Mouse (Mus musculus) spleen, postnatal 36 days (tissue): Measurements from ENCODE around the gene Arfgap3.
A peak's percentile ranks its signal among the peaks of the same experiment; 100 is the strongest.

Experiments used
- DNase-seq, 2 experiments: peaks; one replicate each; pipeline ENCODE4 v3.0.0; 2022; ENCODE audit warnings: low spot score in 2 of 2, mixed read lengths in 1 of 2

The Arfgap3 gene

DNA sequence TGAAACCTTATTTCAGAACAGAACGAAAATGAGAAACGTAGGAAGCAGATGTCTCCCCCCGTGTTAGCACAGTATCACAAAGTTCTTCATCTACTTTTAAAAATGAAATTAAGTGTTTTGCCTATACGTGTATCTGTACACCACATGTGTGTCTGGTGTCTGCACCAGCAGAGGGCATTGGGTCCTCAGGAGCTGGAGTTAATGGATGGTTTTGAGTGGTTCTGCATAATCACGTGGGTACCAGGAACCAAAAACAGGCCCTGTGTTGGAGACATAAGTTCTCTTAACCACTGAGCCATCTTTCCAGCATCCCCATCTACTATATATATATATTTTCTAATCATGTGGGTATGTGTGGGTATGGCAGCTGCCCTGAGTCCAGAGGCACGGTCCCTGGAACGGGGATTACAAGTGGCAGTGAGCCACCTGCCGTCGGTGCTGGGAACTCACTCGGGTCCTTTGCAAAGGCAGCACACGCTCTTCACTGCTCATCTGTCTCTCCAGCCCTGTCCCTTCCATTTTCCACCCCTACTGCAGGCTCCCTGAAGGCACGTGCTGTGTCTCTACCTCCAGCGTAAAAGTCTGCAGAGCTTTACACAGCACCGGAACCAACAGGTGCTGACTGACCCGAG is 4.0 kb downstream of the Arfgap3 start:
- no peak for DNase-seq

DNA sequence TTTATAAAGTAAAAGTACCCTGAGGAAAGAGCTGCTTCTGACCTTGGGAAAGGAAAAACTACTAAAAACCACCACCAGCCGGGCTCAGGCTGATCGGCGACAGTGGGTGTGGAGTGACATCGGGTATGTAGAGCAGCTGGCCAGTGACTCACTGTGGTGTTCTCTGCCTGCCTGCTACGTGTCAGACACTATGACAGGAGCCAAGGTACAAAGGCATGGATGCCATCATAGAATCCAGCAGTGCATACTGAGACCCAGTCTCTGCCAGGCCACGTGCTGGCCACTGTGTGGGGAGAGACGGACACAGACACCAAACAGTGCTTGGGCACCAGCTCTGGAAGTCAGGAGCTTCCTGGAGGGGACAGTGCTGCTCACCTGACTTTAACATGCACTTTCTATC is 5.1 kb downstream of the Arfgap3 start:
- no peak for DNase-seq

DNA sequence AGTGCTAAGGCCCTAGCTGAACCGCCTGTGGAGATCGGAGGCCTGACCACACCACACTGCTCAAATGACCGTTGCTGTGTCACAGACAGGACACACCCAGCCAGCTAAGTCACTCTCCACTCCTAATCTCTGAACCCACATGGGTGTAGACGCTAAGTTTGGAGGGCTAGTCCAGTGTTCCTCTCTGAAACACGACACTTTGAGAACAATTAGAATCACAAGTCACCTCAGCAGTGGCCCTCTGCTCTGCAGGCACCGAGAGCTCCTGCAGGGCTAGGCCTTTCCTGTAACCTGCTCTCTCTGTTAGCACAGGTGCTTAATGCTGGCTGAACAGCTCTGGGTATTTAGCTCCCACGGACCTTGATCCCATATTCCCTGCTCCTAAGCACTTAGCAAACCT is 5.9 kb downstream of the Arfgap3 start:
- peak in 1 of 2 experiments; percentile 47 for DNase-seq

DNA sequence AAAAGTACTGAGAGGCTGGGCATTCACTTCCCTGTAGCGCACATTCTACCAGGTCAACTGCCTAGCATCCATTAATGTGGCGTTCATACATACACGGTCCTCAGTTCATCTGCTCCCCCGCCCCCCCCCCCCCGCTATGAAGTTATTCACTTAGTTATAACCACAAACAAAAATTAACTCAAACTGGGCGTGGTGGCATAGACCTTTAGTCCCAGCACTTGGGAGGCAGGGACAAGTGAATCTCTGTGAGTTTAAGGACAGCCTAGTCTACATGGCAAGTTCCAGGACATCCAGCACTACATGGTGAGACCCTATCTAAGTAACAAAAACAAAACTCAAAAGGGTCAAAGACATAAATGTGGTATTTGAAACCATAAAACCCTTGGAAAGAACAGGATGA is 11.1 kb downstream of the Arfgap3 start:
- no peak for DNase-seq

DNA sequence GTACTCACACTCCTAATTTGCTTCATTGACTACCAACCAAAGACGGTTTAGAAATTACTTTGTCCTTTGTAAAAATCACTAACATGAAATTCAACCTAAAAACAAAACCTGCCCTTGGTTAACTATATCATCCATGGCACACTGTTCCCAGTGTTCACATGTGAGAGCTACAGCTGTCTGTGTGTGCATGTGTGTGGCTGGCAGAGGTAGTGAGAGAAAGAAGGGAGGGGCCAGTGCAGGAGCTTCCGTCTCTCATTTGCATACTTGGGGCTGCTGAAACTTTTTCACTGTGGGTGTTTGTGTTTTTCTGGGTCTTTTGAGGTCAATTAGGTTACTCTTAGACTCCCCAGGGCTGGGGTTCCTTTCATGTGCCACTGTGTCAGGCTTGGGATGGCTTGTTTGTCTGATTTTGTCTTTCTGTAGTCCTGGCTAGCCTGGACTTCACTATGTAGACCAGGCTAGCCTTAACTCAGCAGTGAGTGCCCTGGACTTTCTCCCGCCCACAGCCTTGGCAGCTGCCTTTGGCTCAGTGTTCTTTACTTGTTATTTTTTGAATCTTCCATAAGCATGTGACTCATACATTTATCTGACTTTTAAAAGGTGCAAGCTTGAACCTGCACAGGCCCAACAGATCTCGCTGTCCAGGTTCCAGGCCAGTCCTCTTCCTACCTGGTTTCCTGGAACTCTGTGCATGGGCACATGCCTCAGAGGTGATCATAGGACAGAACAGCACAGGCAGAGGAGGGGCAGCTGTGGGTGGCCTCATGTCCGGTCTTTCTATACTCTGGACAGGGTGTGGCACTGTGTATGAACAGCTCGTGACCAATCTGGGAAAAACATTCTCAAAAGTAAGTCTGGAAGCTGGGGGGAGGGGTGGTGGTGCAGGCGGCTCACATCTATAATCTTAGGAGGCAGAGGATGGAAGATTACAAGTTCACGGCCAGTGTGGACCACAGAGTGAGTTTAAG is 11.9 kb downstream of the Arfgap3 start:
- no peak for DNase-seq

DNA sequence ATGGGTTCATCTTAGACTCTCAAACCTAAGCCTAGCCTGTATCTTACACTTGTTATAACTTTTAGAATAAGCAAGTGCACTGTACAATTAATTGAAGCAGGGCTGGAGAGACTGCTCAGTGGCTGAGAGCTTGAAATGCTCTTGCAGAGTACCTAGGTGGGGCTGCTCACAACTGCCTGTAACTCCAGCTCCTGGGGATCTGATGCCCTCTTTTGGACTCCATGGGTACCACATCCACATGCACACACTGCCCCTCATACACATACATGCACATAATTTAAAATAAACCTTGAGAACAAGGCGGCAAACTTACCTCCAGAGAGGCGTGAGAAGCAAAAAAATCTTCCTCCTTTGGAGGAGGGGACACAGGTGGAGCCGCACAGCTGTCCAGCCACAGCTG is 17.7 kb downstream of the Arfgap3 start:
- DNase-seq = no peak

DNA sequence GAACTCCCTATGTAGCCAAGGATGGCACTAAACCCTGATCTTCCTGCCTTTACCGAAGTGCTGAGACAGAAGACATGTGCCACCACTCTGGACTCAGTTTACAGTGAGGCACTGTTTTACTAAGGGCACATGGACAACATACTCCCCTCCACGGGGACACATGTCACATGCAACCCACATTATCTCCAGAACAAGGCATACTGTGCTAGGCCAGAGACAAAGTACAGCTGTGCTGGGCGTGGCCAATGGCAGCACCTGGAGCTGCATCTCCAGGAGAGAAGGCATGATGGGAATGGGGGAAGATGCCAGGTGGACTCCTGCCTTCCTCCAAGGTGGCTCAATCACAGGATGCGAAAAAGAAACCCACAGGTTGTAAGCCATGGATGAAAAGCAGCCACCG is 21.1 kb downstream of the Arfgap3 start:
- no peak for DNase-seq

DNA sequence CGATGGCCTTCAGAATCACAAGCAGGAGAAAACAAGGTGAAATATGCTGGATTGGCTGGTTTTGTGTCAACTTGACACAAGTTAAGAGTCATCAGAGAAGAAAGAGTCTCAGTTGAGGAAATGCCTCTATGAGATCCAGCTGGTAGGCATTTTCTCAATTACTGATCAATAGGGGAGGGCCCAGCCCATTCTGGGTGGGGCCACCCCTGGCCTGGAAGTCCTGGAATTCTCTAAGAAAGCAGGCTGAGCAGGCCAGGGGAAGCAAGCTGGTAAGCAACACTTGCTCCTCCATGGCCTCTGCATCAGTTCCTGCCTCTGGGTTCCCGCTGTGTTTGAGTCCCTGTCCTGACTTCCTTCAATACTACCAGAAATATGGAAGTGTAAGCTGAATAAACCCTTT is 27.0 kb downstream of the Arfgap3 start:
- DNase-seq = no peak

DNA sequence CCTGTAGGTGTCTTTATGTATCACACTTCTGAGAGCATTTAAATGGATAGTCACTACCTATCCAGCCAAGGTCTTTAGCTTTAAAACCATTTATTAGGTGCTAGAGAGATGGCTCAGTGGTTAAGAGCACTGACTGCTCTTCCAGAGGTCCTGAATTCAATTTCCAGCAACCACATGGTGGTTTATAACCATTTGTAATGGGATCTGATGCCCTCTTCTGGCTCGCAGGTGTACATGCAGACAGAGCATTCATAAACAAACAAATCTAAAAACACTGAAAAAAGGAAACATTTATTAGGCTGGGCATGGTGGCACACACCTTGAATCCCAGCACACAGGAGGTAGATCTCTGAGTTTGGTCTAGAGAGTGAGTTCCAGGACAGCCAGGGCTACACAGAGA is 35.1 kb downstream of the Arfgap3 start:
- no peak for DNase-seq

DNA sequence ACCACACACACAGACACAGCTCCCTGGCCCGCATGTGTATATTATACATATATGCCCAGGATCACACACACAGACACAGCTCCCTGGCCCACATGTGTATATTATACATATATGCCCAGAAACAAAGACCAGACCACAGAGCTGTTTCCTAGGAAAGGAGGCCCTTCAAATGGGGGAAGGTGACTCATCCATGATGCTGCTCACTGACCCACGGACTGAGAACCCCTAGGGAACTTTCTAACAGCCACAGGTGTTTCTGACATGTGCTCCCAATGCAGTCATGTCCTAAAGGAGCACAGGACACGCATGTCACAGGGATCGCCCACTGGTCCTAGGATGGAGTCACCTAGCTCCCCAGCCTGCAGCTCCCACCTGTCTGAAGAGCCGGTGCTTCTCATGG is 40.2 kb downstream of the Arfgap3 start:
- DNase-seq = no peak

DNA sequence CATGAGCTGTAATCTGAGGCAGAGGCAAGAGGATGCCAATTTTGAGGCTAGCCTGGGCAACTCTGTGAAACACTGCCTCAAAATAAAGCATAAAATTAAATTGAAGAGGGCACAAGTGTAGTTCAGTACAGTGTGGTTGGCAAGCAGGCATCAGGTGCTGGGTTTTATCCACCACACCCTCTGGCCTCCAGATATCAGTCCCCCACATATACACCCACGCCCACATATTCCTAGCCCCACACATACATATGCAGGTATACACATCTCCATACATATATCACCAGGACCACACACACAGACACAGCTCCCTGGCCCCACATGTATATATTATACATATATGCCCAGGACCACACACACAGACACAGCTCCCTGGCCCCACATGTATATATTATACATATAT is 41.3 kb downstream of the Arfgap3 start:
- peak in 1 of 2 experiments; percentile 27 for DNase-seq

DNA sequence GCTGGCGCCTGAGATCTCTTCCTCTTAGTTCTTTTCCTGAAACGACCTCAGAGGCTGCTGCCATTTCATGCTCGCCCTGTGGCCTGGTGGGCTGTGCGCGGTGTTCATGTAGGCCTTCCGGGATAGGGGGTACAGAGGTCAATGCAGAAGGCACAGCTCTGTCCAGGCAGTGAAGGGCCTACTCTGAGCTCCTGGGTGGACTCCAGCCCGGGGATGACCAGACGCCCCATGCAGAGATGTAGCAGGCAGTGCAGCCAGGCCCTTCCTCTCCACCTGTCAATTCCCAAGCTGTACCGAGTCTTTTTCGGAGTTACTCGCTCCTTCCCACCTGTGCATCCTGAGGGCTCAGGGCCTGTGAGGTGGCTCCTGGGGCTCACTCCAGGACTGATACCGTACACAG is 43.9 kb downstream of the Arfgap3 start:
- DNase-seq = no peak

DNA sequence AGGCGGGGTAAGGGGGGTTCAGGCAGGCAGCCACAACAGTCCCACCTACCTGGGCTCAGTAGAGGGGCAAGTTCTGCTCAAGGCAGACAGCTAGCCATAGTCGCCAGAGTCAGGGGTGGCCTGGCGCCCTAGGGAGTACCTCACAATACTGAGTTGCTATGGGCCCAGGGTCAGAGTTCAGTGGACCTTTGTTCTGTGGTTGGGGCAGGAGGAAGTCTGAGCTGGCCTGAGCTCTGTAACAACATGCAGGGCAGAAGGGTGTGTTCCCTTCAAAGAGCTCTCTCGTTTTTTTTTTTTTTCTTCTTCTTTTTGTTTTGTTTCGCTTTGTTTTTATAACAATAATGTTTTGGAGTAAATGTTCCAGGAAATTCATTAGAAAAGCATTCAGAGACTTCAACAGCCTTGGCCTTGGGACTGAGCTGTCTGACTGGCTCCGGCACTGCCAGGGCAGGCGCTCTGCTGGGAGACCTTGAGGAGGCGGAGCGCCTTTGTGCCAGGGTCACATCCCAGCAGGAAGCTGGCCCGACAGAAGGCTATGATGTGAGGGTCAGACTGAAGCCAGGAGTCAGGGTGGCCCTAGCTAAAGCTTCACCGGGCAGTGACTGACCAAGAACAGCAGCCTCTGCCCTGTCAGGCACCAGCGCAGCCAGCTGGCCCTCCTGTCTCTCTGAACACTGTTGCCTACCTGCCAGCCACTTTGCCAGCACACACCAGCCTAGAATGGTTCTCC is 44.7 kb downstream of the Arfgap3 start:
- DNase-seq = peak in 1 of 2 experiments; percentile 24

DNA sequence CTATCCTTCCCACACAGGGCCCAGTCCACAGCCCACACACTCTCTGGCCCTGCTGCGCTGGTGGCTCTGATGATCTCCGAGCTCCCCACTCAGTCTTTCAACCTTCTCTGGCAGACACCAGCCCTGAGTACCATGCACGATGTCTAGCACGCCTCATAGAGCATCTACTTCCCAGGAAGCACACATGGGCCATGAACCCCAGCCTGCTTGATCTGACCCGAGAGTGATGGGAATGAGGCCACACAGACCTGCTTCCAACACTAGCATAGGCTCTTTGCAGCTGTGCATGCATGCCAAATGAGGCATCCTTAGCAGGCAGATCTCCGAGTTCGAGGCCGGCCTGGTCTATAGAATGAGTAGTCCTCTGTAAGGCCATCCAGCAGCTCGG is 45.2 kb downstream of the Arfgap3 start:
- no peak for DNase-seq

DNA sequence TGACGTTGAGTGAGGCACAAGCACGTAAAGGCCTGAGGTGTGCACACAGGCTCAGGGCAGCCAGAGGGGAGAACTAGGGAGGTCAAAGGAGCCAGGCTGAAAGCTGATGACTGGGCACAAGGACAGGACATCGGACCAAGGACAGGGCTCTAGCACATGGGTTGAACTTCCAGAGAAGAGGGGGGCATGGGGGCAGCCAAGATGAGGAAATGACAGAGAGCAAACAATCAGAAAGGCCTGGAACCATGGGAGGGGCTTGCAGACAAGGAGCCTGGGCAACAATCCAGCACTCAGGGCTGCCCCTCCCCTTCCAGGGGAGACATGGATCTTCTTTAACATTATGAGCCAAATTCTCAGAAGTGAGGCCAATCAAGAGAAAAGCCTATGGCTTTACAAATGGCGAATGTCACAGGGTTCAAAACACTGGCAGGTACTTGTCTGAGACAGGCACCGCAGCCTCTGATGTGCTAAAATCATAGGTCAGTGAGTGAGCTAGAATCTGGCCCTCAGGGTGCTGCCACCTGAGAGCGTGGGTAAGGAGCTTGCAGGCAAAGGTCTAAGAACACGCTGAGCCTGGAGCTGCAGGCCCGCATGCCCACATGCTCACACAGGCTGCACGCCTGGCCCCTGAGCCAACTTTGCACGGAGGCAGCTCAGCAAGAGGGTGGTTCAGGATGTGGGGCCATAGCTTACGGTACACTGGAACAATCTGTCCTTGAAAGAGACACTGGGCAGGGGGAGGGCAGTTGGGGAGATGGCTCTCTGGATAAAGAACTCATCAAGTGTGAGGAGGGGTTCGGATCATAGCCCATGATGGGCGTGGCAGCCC is 46.2 kb downstream of the Arfgap3 start:
- no peak for DNase-seq

DNA sequence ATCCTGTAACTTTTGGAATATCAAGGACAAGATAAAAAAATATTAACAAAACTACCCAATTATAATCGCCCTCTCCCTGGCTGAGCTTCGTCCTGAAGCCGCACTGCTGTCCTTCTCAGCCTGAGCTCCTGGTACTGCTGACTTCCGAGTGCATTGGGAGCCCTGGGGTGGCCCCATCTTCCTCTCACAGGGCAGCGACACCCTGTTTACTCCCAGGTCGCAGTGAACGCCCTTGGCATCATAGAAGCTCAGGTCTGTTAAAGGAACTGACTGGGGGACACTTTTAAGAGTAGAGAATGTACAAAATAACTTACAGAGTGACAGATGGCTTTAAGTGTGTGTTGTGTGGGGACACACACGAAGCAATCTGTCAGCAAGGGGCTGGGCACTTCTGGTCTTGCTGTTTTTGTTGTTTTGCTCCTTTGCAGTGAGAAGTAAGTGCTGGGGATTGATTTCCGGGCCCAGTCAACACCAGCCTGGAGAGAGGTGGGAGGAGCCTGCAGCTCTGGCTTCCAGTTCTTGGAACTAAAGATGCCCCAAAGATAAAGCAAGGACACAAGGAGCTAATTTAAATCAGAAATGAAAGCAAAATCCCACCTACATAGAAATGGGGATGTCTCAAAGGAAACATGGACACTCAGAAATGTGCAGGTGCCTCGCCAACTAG is 50.0 kb downstream of the Arfgap3 start:
- no peak for DNase-seq

DNA sequence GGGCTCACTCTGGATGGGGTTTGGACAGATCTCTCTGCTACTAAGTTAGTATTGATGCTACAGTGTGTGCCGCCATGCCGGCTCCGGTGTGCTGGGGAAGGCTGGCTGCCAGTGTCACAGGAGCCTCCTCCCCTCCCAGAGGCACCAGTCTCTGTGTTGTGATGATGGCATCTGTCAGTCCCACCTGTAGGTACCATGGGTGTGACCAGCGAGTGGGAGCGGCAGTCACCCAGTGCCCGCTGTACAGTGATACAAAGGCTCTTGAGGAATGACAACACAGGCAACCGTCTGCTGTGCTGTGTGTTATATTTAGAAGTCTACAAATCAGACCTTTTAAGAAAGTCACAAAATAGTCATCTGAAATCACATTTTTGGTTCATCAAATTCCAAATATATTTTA is 50.6 kb downstream of the Arfgap3 start:
- DNase-seq = no peak

DNA sequence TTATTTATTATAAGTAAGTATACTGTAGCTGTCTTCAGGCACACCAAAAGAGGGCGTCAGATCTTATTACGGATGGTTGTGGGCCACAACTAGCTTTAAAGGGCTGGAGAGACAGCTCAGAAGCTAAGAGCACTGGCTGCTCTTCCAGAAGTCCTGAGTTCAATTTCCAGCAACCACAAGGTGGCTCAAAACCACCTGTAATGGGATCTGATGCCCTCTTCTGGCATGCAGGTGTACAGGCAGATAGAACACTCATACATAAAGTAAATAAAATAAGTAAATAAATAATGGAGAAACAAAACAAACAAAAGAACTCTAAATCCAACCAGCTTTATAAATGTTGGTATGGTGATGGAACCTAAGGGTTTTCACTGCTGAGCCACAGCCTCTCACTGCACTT is 51.2 kb downstream of the Arfgap3 start:
- DNase-seq = no peak

DNA sequence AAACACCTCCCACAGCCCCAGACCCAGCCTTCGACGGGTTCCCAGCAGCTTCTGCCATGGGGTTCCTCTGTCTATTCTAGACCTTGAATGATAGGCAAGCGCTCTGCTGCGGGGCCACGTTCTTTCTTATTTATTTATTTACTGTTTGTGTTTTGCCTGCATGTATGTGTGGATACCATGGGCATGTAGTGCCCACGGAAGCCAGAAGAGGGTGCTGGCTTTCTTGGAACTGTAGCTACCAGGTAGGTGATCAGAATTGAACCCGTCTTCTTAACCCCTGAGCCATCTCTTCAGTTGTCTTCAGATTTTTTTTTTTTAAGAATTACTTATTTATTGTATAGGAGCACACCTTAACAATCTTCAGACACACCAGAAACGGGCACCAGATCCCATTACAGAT is 51.7 kb downstream of the Arfgap3 start:
- DNase-seq = no peak

DNA sequence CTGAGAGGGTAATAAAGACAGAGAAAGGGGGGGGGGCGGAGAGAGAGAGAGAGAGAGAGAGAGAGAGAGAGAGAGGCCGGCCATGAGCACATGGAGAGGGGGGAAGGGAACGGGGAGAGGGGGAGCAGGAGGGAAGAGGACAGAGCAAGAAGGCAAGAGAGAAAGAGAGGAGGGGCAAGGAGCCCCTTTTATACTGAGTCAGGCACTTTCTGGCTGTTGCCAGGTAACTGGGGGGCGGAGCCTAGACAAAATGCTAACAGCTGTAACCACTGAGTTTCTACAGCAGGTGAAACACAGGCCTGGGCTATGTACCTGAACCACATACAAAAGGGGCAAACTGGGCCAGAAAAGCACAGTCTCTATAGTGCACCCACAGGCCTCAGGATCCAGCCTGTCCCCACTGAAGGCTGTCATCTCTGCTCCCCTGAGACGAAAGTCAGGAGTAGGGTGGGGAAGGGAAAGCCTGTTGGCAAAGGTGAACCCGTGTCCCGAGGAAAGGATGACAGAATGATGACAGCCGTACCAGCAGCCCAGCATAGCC is 53.2 kb downstream of the Arfgap3 start:
- DNase-seq = no peak

DNA sequence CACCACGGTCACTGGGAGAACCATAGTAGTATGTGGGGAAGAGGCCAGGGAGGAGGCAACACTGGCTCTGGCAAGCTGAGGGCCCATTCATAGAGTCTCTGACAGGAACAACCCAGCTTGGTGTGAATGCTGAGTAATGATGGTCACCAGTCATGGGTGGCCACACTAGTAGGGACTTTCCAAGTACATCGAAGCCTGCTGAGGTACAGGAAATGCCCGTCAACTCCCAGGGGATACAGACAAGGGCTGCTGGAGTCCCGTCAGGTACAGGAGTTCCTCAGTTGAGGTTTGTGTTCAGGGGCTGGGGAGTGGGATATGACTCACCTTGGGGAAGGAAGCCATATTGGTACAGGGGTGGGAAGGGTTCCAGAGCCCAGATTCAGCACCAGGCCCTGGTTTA is 54.0 kb downstream of the Arfgap3 start:
- DNase-seq = peak in 1 of 2 experiments; percentile 29
